In the genomic region with DNA sequence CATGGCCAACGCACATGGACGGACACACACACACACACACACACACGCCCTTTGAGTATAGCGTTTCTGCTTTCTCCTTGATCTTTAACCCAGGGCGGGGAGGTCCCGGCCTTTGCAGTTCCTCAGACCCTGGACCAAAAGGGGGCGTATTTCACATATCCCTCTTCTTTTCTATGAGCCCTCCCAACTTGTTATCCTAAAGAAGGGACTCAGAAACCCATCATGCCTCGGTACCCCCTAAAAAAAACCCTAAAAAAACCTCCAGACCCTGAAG, we compare ENCODE assay signal across 9 mouse cellular contexts. TPM values are rescaled to one million over a fixed set of nuclear protein-coding genes. Genes with fewer than 3 reads are reported as not detected.
DNase-seq lines count a peak whose midpoint lies in the region; ATAC-seq lines count a peak whose summit lies in the region.
"Had no signal": no experiment of that assay in that cellular context is flagged by ENCODE, and none has a peak within 500 bp of the region (broad histone marks: within the 10 kb centered on the region; RNA-seq: fewer than 3 reads in every experiment).

No protein-coding gene starts in this region.

- H3K9me3 ChIP-seq in kidney, embryonic 15.5 days (replicated peaks): no peaks in the 10 kb centered on the region
- no peaks in the 10 kb centered on the region for H3K9me3 ChIP-seq in hindbrain, embryonic 16.5 days (ENCODE audit: control insufficient read depth, low read length)
- H3K9me3 ChIP-seq in midbrain, embryonic 16.5 days (replicated peaks; ENCODE audit: control insufficient read depth, low read length, poor library complexity, severe bottlenecking): no peaks in the 10 kb centered on the region

- peaks cover 59% of the 10 kb centered on the region for H3K27me3 ChIP-seq in kidney, embryonic 15.5 days
- no peaks in the 10 kb centered on the region for H3K27me3 ChIP-seq in hindbrain, embryonic 16.5 days (replicated peaks; ENCODE audit: control insufficient read depth, insufficient read depth, low read length)
- no peaks in the 10 kb centered on the region for H3K27me3 ChIP-seq in midbrain, embryonic 16.5 days (ENCODE audit: control insufficient read depth, insufficient read depth, low read depth, low read length)

- no peaks in the 10 kb centered on the region for H3K36me3 ChIP-seq in kidney, embryonic 15.5 days
- H3K36me3 ChIP-seq in hindbrain, embryonic 16.5 days (ENCODE audit: control insufficient read depth, insufficient read depth, low read length): no peaks in the 10 kb centered on the region
- no peaks in the 10 kb centered on the region for H3K36me3 ChIP-seq in midbrain, embryonic 16.5 days (ENCODE audit: control insufficient read depth, insufficient read depth, low read length)

- peak overlapping the region; percentile 71; the same call in 1 of the 2 replicates for H3K9ac ChIP-seq in kidney, embryonic 15.5 days
- no peak overlapping the region for H3K9ac ChIP-seq in hindbrain, embryonic 16.5 days (ENCODE audit: low read depth, low read length)
- no peak overlapping the region for H3K9ac ChIP-seq in midbrain, embryonic 16.5 days (ENCODE audit: low read depth, low read length)

- WGBS in kidney, embryonic 15.5 days: 5% methylated on average over 8 of the region's 8 CpGs
- WGBS in hindbrain, embryonic 16.5 days: 7% methylated on average over 8 of the region's 8 CpGs
- WGBS in midbrain, embryonic 16.5 days: 11% methylated on average over 8 of the region's 8 CpGs

- no peak for ATAC-seq in kidney, embryonic 15.5 days (replicated peaks; ENCODE audit: low FRiP score)
- no peak for ATAC-seq in hindbrain, embryonic 16.5 days
- ATAC-seq in midbrain, embryonic 16.5 days: no peak

- H3K27ac ChIP-seq in kidney, embryonic 15.5 days: no peak overlapping the region
- no peak overlapping the region for H3K27ac ChIP-seq in hindbrain, embryonic 16.5 days (ENCODE audit: low read depth, low read length)
- no peak overlapping the region for H3K27ac ChIP-seq in midbrain, embryonic 16.5 days (ENCODE audit: low read length)

- no peak for DNase-seq in kidney, adult 11 months
- DNase-seq in embryo, embryonic 11 days: peak; percentile 39
- no peak for DNase-seq in c-Kit-positive CD71-positive TER-119-positive erythroid progenitor cells, embryonic 14.5 days (ENCODE audit: low spot score)
- DNase-seq in layer of hippocampus, adult 18-20 months (ENCODE audit: low spot score in 2 of 2): no peak
- DNase-seq in thymus, postnatal 14 days: no peak

- peak overlapping the region; percentile 67 for H3K4me3 ChIP-seq in kidney, embryonic 15.5 days (replicated peaks)
- H3K4me3 ChIP-seq in hindbrain, embryonic 16.5 days (ENCODE audit: low read length): peak overlapping the region; percentile 82
- H3K4me3 ChIP-seq in midbrain, embryonic 16.5 days (ENCODE audit: low read depth, low read length): peak overlapping the region; percentile 82; the same call in 1 of the 2 replicates

- H3K4me2 ChIP-seq in kidney, embryonic 15.5 days: peak overlapping the region; percentile 74
- peak overlapping the region; percentile 80 for H3K4me2 ChIP-seq in hindbrain, embryonic 16.5 days (ENCODE audit: low read length)
- peak overlapping the region; percentile 76 for H3K4me2 ChIP-seq in midbrain, embryonic 16.5 days (ENCODE audit: low read length)

- H3K4me1 ChIP-seq in kidney, embryonic 15.5 days: peaks cover 56% of the 10 kb centered on the region
- peaks cover 50% of the 10 kb centered on the region for H3K4me1 ChIP-seq in hindbrain, embryonic 16.5 days (ENCODE audit: control insufficient read depth, insufficient read depth, low read depth, low read length)
- H3K4me1 ChIP-seq in midbrain, embryonic 16.5 days (ENCODE audit: control insufficient read depth, insufficient read depth, low read length): peaks cover 45% of the 10 kb centered on the region

RNA-seq across cellular contexts. Expression of a gene that starts 0.9 kb away (rescaled TPM):
- 8.7 and 9.9 TPM in 2 replicates for polyA plus RNA-seq in kidney, embryonic 15.5 days (2015; fragmentation: Nextera tagmentation; extraction: Ambion mirVana)
- 16.7 and 18.7 TPM in 2 replicates for polyA plus RNA-seq in hindbrain, embryonic 16.5 days (2015; fragmentation: Nextera tagmentation; extraction: Ambion mirVana)
- 20.1 and 20.2 TPM in 2 replicates for polyA plus RNA-seq in midbrain, embryonic 16.5 days (2015; fragmentation: Nextera tagmentation; extraction: Ambion mirVana)
- total RNA-seq in layer of hippocampus, adult 18-20 months (2021): 10 to 100 TPM; 30.8 to 31.3 TPM

RNA-seq across cellular contexts. Expression of a gene that starts 50.0 kb away (rescaled TPM):
- polyA plus RNA-seq in kidney, embryonic 15.5 days (2015; fragmentation: Nextera tagmentation; extraction: Ambion mirVana): 0.78 and 2.3 TPM in 2 replicates
- polyA plus RNA-seq in hindbrain, embryonic 16.5 days (2015; fragmentation: Nextera tagmentation; extraction: Ambion mirVana): 1.9 and 2.7 TPM in 2 replicates
- polyA plus RNA-seq in midbrain, embryonic 16.5 days (2015; fragmentation: Nextera tagmentation; extraction: Ambion mirVana): 1.6 and 2.4 TPM in 2 replicates
- total RNA-seq in layer of hippocampus, adult 18-20 months (2021): 1 to 10 TPM; 1.1 to 2.2 TPM
- polyA plus RNA-seq: Patski had no signal
